Mouse (Mus musculus) cerebellum, postnatal 4 days (tissue): ENCODE results near the gene Zfy1.
"Not testable (repeated sequence)": the region's sequence is repeated elsewhere in the genome, so short reads cannot be mapped to it uniquely, and the experiment has no call there.

Source experiments
- DNase-seq, 2 experiments: peaks; one replicate each; pipeline ENCODE4 v3.0.0; 2022; ENCODE audit warnings: low spot score in 2 of 2, mixed read lengths in 1 of 2

The Zfy1 gene

DNA sequence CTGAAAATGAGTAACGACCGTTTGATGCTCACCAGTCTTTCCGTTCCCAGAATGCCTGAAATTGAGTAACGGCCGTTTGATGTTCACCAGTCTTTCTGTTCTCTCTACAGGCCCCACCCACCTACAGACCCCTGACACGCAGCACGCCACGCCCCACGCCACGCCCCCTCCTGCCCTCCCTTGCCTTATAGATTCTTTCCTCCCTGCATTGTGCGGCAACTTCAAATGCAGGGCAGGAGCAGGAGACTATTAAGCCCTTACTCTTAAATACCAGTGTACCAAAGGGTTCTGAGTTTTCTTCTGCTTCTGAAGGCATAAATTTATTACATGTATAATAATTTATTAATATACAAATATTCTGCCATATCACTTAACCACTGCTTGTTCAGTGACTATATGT is at the start of gene Zfy1:
Gene Zfy1, minus strand, starts transcription at position 101 of the 400 bp plus-strand sequence.
- DNase-seq: not testable (repeated sequence)

GRCm38 (mm10) chrY:818396-818795 is 21.2 kb upstream of the Zfy1 start, which contains the start of gene Uba1y:
Gene Uba1y (plus strand): TSS chrY:818649.
- DNase-seq: no peak

DNA sequence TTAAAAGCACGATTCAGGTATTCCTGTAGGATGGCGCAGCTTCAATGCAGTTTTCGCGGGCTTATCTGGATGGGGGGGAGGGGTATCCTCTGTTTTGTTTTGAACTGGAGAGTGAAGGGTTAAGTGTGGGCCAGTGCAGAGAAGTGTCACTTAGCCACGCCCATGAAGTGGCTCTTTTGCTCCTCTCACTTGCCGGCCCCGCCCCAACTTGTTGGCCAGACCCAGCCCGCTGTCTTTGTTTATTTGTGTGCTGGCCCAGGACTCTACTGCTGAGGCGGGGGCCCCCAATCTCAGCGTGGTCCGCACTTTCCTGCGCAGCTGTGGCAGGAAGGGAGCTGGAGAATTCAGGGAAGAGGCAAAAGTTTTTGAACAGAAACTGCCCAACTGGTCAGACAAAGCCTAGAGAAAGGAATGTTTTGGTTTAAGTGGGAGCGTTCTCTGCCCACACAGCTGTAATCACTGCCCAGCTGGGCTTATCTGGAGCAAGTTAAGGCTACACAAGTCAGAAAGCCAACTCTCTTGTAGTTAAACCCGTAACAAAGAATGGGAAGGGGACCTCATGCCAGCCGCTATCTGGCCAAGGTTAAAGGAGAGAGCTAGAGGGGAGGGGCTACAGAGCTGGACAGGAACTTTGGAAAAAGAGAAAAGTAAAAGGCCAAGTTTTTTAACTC is 11.9 kb upstream of the Zfy1 start:
- no peak for DNase-seq
